Mouse (Mus musculus) heart, postnatal 0 days (tissue): ENCODE measurements at regions not wholly inside any gene's neighbourhood (a gene's known extent, or its start where the extent isn't known, plus 50 kb on each side); places are given as distances from the start of the nearest gene placed in this dataset.

Source experiments
- CTCF ChIP-seq: IDR thresholded peaks from 2 replicates; pipeline ENCODE4 v1.5.1; 2016; ENCODE audit warnings: antibody characterized with exemption, control low read depth, low read depth
- EP300 ChIP-seq: IDR thresholded peaks from 2 replicates; pipeline ENCODE4 v1.6.1; 2016; ENCODE audit warnings: antibody characterized with exemption, low read depth

DNA sequence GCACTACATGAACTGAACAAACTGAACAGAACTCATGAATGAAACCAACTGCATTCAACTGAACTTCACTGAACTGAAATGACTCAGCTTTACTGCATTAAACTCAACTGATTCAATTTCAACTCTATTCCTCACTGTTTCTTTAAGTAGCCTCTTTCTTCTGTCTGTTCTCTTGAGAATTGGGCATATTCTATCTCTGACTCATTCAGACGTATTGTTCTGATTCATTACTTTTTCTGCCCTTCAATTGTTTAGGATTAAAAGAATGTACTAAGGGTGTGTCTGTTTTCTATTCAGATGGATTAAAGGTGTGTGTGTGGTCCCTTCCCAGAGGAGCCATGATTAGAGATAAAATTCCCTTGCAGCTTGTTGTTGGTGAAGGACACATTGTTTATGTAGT is 337.9 kb upstream of the Rgs18 start:
- TF ChIP-seq EP300 (no peak), CTCF (no peak)
